Mouse (Mus musculus) cortical plate, adult 2 months (tissue): ENCODE measurements around the gene B230217C12Rik.

Source experiments
- CTCF ChIP-seq: fragments of 200-500 bp; IDR thresholded peaks from 2 replicates; pipeline ENCODE4 v1.5.1; 2011; ENCODE audit warnings: mild to moderate bottlenecking, control low read depth, low read length; ENCODE audit not compliant: insufficient read depth; ENCODE audit errors: extremely low read depth
- POLR2A ChIP-seq: fragments of 200-500 bp; IDR thresholded peaks from 2 replicates; pipeline ENCODE4 v1.6.1; 2011; ENCODE audit warnings: mild to moderate bottlenecking, low read length, control low read depth; ENCODE audit not compliant: insufficient read depth; ENCODE audit errors: extremely low read depth

- TF ChIP-seq POLR2A, result no peak
- no peak for TF ChIP-seq CTCF
These were observed 21.5 kb upstream of the B230217C12Rik start for GRCm38 (mm10) chr11:97819102-97819501.
